21 mouse cellular contexts compared by ENCODE assay signal in the genomic region with DNA sequence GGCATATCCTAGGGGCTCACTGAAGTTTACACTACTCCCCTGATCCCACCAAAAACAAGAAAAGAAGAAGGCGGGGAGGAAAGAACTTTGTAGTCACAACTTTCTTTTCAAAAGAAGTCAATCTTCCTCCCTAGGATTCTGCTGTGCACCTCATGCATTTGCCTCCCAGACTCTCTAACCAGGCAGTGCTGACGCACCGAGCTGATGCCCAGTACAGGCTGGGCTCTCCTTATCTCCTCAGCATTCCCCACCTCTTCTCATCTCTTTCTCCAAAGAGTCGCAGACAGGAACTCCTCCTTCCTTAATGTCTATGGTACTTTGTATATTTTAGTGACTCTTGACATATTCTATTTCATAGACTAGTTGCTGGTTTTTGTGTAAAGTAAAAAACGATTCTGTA.
DNase-seq lines count a peak whose midpoint lies in the region; ATAC-seq lines count a peak whose summit lies in the region.
"Had no signal": no experiment of that assay in that cellular context is flagged by ENCODE, and none has a peak within 500 bp of the region (broad histone marks: within the 10 kb centered on the region; RNA-seq: fewer than 3 reads in every experiment).

No protein-coding gene starts in this region.

- no peak for ATAC-seq in midbrain, embryonic 11.5 days (ENCODE audit: low FRiP score)
- ATAC-seq in midbrain, embryonic 14.5 days (ENCODE audit: low FRiP score, low TSS enrichment): no peak
- ATAC-seq: activated CD4-positive, CD25-positive, alpha-beta regulatory T cell, adult 4 months; forebrain, embryonic 13.5 days; forebrain, embryonic 15.5 days; forebrain, postnatal 0 days; Patski had no signal

- 90% methylated on average over 5 of the region's 5 CpGs for WGBS in midbrain, embryonic 11.5 days
- 91% methylated on average over 5 of the region's 5 CpGs for WGBS in midbrain, embryonic 14.5 days

- no peak overlapping the region for H3K9ac ChIP-seq in midbrain, embryonic 11.5 days (ENCODE audit: low read length)
- no peak overlapping the region for H3K9ac ChIP-seq in midbrain, embryonic 14.5 days (replicated peaks; ENCODE audit: low read length)
- H3K9ac ChIP-seq: embryonic facial prominence, embryonic 12.5 days; forebrain, embryonic 13.5 days; forebrain, embryonic 15.5 days; forebrain, postnatal 0 days had no signal

- no peak overlapping the region for H3K27ac ChIP-seq in midbrain, embryonic 11.5 days (ENCODE audit: low read depth, low read length)
- no peak overlapping the region for H3K27ac ChIP-seq in midbrain, embryonic 14.5 days (replicated peaks; ENCODE audit: low read depth, low read length)
- H3K27ac ChIP-seq: embryonic facial prominence, embryonic 10.5 days; embryonic facial prominence, embryonic 12.5 days; forebrain, embryonic 13.5 days had no signal

- H3K4me1 ChIP-seq in midbrain, embryonic 11.5 days (ENCODE audit: control insufficient read depth, insufficient read depth, low read length): 0 out of 2 replicates have a peak, but pooled peaks cover 2% of the 10 kb centered on the region
- H3K4me1 ChIP-seq in midbrain, embryonic 14.5 days (ENCODE audit: control insufficient read depth, insufficient read depth, low read length): peaks cover 19% of the 10 kb centered on the region; the same call in 1 of the 2 replicates
- H3K4me1 ChIP-seq: embryonic facial prominence, embryonic 10.5 days; embryonic facial prominence, embryonic 12.5 days had no signal

- H3K4me2 ChIP-seq in midbrain, embryonic 11.5 days: no peak overlapping the region
- no peak overlapping the region for H3K4me2 ChIP-seq in midbrain, embryonic 14.5 days (ENCODE audit: low read length)
- H3K4me2 ChIP-seq: embryonic facial prominence, embryonic 12.5 days; forebrain, embryonic 15.5 days had no signal

- H3K27me3 ChIP-seq in midbrain, embryonic 11.5 days (ENCODE audit: control insufficient read depth, insufficient read depth, low read length): no peaks in the 10 kb centered on the region
- no peaks in the 10 kb centered on the region for H3K27me3 ChIP-seq in midbrain, embryonic 14.5 days (ENCODE audit: control insufficient read depth, insufficient read depth, low read length)
- H3K27me3 ChIP-seq: embryonic facial prominence, embryonic 12.5 days; forebrain, embryonic 13.5 days; forebrain, embryonic 15.5 days; Patski had no signal

- no peaks in the 10 kb centered on the region for H3K9me3 ChIP-seq in midbrain, embryonic 11.5 days (ENCODE audit: control insufficient read depth, low read length)
- no peaks in the 10 kb centered on the region for H3K9me3 ChIP-seq in midbrain, embryonic 14.5 days (ENCODE audit: control insufficient read depth, low read length)
- H3K9me3 ChIP-seq: embryonic facial prominence, embryonic 10.5 days; embryonic facial prominence, embryonic 12.5 days; forebrain, embryonic 13.5 days; forebrain, embryonic 15.5 days; G1E had no signal

- H3K4me3 ChIP-seq in midbrain, embryonic 11.5 days (ENCODE audit: low read depth, low read length): no peak overlapping the region
- H3K4me3 ChIP-seq in midbrain, embryonic 14.5 days (replicated peaks; ENCODE audit: low read depth, low read length): no peak overlapping the region
- H3K4me3 ChIP-seq: embryonic facial prominence, embryonic 10.5 days; embryonic facial prominence, embryonic 12.5 days; forebrain, embryonic 13.5 days; forebrain, embryonic 15.5 days had no signal

- peak; percentile 85 for DNase-seq in heart, adult 11 months
- no peak for DNase-seq in heart, adult 9 months (ENCODE audit: low spot score in 2 of 2)
- DNase-seq in midbrain, embryonic 11.5 days (ENCODE audit: low spot score, missing footprints): peak; percentile 70
- no peak for DNase-seq in midbrain, embryonic 14.5 days
- no peak for DNase-seq in thymus, postnatal 0 days (ENCODE audit: low spot score)
- DNase-seq: adrenal gland, adult 8-10 months; adrenal gland, postnatal 14 days; adrenal gland, postnatal 36 days; cerebellum, adult 11-12 months; cerebellum, adult 2 months; cerebellum, adult 9-10 months; cerebellum, postnatal 10 days; cerebellum, postnatal 25 days; forebrain, postnatal 0 days had no signal

- no peaks in the 10 kb centered on the region for H3K36me3 ChIP-seq in midbrain, embryonic 11.5 days (ENCODE audit: control insufficient read depth, insufficient read depth, low read length)
- no peaks in the 10 kb centered on the region for H3K36me3 ChIP-seq in midbrain, embryonic 14.5 days (ENCODE audit: control insufficient read depth, insufficient read depth, low read length)
- H3K36me3 ChIP-seq: embryonic facial prominence, embryonic 10.5 days; embryonic facial prominence, embryonic 12.5 days; forebrain, embryonic 15.5 days; G1E had no signal

Comparison
In these comparisons a context has a peak if more than half of its experiments do, and no peak if none do; other contexts are left out.
1. DNase-seq: peak in heart, adult 11 months (single experiment) and midbrain, embryonic 11.5 days (single experiment); none in heart, adult 9 months (0 of 2), midbrain, embryonic 14.5 days (single experiment) and thymus, postnatal 0 days (single experiment).